Mouse (Mus musculus): ENCODE results near the gene Tk1. TPM values are rescaled to one million over a fixed set of nuclear protein-coding genes. Genes with fewer than 3 reads are reported as not detected.

The Tk1 gene
- polyA plus RNA-seq, 1 experiment = 17.8 TPM

DNA sequence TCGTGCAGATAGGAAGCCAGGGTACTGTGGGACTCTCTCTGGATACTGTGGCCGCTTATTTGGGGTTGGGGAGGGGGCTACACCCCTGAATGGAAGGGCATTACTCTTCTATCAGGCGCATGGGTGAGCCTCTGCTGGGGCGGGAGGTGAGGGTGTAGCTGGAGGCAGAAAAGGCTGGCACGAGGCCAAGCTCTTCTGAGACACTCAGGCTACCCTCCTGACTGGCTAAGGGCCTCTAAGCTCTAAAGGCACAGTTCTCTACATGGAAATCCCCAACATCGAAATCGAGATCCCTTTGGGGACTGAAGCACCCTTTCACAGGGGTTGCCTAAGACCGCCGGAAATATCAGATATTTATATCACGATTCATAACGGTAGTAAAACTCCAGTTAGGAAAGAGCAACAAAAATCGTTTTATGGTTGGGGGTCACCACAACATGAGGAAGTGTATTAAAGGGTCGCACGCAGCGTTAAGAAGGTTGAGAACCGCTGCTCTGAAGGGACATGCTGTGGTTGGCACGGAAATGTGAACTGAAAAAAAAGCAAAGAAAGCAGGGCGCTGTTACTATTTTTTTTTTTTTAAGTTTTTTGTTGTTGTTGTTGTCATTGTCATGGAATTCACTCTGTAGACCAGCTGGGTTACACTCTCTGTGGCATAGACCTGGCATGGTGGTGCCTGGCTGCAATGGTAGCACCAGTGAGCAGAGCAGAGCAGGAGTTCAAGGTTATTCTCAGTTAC, 2.4 kb upstream of the Tk1 start:
- Histone ChIP-seq H3K9me3 (ENCODE audit: control insufficient read depth, low read length) (no peaks in the 10 kb centered on the region), H3K27me3 (ENCODE audit: control insufficient read depth) (no peaks in the 10 kb centered on the region), H3K36me3 (ENCODE audit: control insufficient read depth) (peaks cover 36% of the 10 kb centered on the region), H3K4me1 (ENCODE audit: control insufficient read depth) (peaks cover 96% of the 10 kb centered on the region), H3K4me3 (replicated peaks) (peak overlapping the region; percentile 86)
- TF ChIP-seq GATA1 (IDR thresholded peaks at IDR 0.05; ENCODE audit: low read length) (no peak), TAL1 (IDR thresholded peaks at IDR 0.05; ENCODE audit: low read length) (no peak)

DNA sequence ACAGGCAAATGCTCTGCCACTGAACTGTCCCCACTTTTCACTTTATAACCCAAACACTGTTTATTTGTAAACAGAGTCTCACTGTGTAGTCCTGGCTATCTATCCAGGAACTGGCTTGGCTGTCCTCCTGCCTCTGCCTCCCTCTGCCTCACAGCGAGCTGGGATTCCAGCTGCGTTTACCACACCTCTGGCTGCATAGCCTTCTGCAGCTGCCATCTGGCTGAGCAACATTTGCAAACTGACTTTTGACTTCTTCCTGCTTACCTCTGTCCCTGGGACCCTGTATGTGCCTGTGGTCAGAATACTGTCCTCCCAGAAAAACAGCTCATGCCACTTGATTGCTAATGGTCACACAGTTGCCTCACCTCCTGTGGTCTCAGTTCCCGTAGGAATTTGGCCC, 1.5 kb upstream of the Tk1 start:
- TF ChIP-seq TAL1 (IDR thresholded peaks at IDR 0.05; ENCODE audit: low read length) (no peak), GATA1 (IDR thresholded peaks at IDR 0.05; ENCODE audit: low read length) (no peak)
- peaks cover 98% of the 10 kb centered on the region for H3K4me1 ChIP-seq (ENCODE audit: control insufficient read depth)
- peak overlapping the region; percentile 86 for H3K4me3 ChIP-seq (replicated peaks)
- H3K27me3 ChIP-seq (ENCODE audit: control insufficient read depth) = no peaks in the 10 kb centered on the region
- H3K36me3 ChIP-seq (ENCODE audit: control insufficient read depth) = peaks cover 42% of the 10 kb centered on the region
- no peaks in the 10 kb centered on the region for H3K9me3 ChIP-seq (ENCODE audit: control insufficient read depth, low read length)

DNA sequence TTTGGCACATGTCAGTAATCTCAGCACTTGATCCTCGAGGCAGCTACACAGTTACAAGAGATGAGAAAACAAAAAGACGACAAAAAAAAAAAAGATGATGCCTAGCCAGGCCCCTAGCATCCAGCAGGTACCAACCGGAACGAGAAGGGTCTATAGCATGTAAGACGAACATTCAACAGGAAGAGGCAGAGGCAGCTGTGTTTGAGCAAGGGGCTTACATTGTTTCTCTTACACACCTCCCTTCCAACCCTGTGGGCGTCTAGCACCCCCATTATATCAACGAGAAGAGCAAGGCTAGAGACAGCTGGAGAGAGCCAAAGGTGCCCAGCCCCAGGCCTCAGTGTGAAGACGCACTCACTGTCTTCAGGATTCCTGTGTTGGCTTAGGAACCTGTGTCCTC, 1.0 kb upstream of the Tk1 start:
- Histone ChIP-seq H3K9me3 (ENCODE audit: control insufficient read depth, low read length) (no peaks in the 10 kb centered on the region), H3K36me3 (ENCODE audit: control insufficient read depth) (peaks cover 46% of the 10 kb centered on the region), H3K27me3 (ENCODE audit: control insufficient read depth) (no peaks in the 10 kb centered on the region), H3K4me1 (ENCODE audit: control insufficient read depth) (peaks cover 97% of the 10 kb centered on the region), H3K4me3 (replicated peaks) (peak overlapping the region; percentile 86)
- TF ChIP-seq TAL1 (IDR thresholded peaks at IDR 0.05; ENCODE audit: low read length) (no peak), GATA1 (IDR thresholded peaks at IDR 0.05; ENCODE audit: low read length) (no peak)

DNA sequence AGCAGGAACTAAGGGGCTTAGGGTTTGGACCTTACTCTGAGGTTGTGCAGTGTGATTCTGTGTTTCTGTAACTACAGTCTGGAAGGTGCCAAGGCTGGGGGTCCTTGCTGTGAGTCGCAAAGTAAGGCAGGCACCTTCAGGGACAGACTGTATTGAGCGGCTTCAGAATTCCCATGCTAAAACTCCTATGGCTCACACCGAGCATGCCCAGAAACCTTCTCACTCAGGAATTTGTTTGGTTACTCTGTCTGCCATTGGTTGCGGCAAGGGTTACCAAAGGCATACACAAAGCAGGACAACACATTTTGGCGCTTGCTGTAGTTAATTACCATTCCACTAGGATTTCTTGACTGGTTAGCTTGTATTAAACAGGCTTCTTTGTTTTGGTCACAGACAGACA, 272 bp upstream of the Tk1 start:
- no peaks in the 10 kb centered on the region for H3K27me3 ChIP-seq (ENCODE audit: control insufficient read depth)
- peaks cover 97% of the 10 kb centered on the region for H3K4me1 ChIP-seq (ENCODE audit: control insufficient read depth)
- H3K36me3 ChIP-seq (ENCODE audit: control insufficient read depth) = peaks cover 53% of the 10 kb centered on the region
- peak overlapping the region; percentile 86 for H3K4me3 ChIP-seq (replicated peaks)
- TF ChIP-seq GATA1 (IDR thresholded peaks at IDR 0.05; ENCODE audit: low read length) = no peak
- no peak for TF ChIP-seq TAL1 (IDR thresholded peaks at IDR 0.05; ENCODE audit: low read length)
- no peaks in the 10 kb centered on the region for H3K9me3 ChIP-seq (ENCODE audit: control insufficient read depth, low read length)

DNA sequence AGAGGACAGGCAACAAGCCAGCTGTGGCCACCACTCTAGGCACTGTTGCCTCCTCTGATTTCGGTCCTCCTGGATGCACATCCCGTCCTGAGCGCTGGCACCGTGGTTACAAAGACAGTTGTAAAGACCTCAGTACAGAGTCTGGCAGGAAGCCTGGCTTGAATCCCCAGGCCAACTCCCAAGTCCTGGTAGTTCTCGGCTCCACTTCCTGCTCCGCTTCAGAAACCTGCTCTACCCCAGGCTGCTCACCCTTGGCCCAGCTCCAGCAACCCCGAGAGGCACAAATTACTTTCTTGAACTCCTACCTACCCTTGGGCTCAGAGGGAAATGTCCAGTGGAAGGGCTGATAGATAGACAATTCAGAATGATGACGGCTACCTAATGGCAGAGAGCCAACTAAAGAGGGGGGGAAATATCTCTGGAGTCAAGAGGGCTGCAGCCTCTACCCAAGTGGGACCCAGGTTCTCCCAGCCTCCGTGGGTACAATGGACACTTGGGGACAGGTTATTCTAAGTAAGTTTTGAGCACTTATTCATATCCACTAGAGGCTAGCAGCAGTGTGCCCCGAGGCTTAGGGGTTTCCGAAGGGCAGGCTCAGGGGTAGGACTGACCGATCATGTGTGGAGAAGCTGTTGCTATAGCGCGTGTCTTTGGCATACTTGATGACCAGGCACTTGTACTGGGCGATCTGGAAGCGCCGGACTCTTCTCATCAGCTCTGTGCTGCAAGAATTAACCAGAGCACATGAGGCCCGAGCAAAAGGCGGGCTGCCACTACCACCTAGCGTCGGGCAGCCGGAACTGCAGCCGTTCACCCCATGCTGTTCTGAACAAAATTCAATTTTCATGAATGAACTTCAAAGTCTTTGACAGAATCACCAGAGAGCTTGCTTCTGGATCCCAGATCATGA, 1.6 kb downstream of the Tk1 start:
- Histone ChIP-seq H3K4me1 (ENCODE audit: control insufficient read depth) (peaks cover 92% of the 10 kb centered on the region), H3K27me3 (ENCODE audit: control insufficient read depth) (no peaks in the 10 kb centered on the region), H3K9me3 (ENCODE audit: control insufficient read depth, low read length) (no peaks in the 10 kb centered on the region), H3K4me3 (replicated peaks) (peak overlapping the region; percentile 86), H3K36me3 (ENCODE audit: control insufficient read depth) (peaks cover 60% of the 10 kb centered on the region)
- TF ChIP-seq GATA1 (IDR thresholded peaks at IDR 0.05; ENCODE audit: low read length) (no peak), TAL1 (IDR thresholded peaks at IDR 0.05; ENCODE audit: low read length) (no peak)

DNA sequence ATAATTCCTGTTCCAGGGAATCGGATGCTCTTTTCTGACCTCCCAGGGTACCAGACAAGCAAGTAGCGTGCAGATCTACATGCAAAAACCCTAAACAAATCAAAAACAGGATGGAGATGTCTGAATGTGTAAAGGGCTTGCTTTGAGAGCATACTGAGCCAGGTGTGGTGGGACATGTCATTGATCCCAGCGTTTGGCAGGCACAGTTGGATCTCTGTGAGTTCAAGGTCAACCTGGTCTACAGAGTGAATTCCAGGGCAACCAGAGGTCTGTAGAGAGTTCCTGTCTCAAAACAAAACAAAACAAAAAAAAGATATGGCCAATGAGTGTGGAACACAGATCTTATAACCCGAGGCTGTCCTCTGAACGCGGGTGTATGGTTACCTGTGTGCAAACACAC, 2.5 kb downstream of the Tk1 start:
- H3K36me3 ChIP-seq (ENCODE audit: control insufficient read depth) = peaks cover 67% of the 10 kb centered on the region
- TF ChIP-seq TAL1 (IDR thresholded peaks at IDR 0.05; ENCODE audit: low read length) (no peak), GATA1 (IDR thresholded peaks at IDR 0.05; ENCODE audit: low read length) (no peak)
- no peaks in the 10 kb centered on the region for H3K27me3 ChIP-seq (ENCODE audit: control insufficient read depth)
- peaks cover 92% of the 10 kb centered on the region for H3K4me1 ChIP-seq (ENCODE audit: control insufficient read depth)
- H3K9me3 ChIP-seq (ENCODE audit: control insufficient read depth, low read length) = no peaks in the 10 kb centered on the region
- peak overlapping the region; percentile 86 for H3K4me3 ChIP-seq (replicated peaks)

DNA sequence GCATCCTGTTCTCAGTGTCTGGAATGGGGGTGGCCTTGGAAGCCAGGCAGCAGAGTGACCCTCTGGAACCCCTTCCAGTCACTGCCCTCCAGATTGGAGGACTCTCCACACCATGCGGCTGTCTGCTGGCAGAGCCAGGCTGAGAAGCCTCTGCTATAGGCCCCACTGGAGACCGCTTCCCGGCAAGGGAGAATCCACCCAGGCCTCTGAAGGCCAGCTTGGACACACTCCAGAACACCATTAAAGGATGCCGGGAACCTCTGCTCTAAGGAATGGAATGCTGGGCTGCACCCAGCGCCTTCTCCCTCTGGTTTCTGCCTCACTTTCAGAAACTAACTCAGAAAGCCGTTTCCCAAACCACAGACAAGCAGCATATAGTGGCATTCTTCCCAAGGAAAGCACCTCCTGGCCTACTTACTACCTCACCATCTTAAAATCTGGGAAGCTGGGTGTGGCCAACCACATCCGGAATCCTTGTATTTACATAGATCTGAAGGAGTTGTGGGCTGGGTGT, 3.1 kb downstream of the Tk1 start:
- no peak overlapping the region for H3K4me3 ChIP-seq (replicated peaks)
- H3K9me3 ChIP-seq (ENCODE audit: control insufficient read depth, low read length) = no peaks in the 10 kb centered on the region
- no peaks in the 10 kb centered on the region for H3K27me3 ChIP-seq (ENCODE audit: control insufficient read depth)
- peaks cover 91% of the 10 kb centered on the region for H3K4me1 ChIP-seq (ENCODE audit: control insufficient read depth)
- no peak for TF ChIP-seq TAL1 (IDR thresholded peaks at IDR 0.05; ENCODE audit: low read length)
- no peak for TF ChIP-seq GATA1 (IDR thresholded peaks at IDR 0.05; ENCODE audit: low read length)
- H3K36me3 ChIP-seq (ENCODE audit: control insufficient read depth) = peaks cover 73% of the 10 kb centered on the region

DNA sequence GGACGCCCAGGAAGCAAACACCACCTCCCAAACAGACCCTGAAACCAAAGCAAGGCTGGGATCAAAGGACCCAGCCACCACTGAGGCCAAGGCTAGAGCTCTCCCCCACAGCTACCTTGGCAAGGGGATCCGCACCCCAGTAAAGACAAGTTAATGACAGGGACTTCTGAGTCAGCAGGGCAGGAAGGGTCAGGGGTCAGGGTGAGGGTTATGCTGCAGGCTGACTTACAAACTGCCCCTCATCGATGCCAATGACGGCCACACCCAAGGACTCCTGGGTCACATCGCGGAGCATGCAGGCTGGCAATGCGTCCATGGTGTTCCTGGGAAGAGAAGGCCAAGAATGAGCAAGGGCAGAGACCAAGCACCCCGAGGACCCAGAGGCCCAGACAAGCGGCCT, 4.0 kb downstream of the Tk1 start:
- peaks cover 89% of the 10 kb centered on the region for H3K4me1 ChIP-seq (ENCODE audit: control insufficient read depth)
- H3K36me3 ChIP-seq (ENCODE audit: control insufficient read depth) = peaks cover 77% of the 10 kb centered on the region
- TF ChIP-seq TAL1 (IDR thresholded peaks at IDR 0.05; ENCODE audit: low read length) (no peak), GATA1 (IDR thresholded peaks at IDR 0.05; ENCODE audit: low read length) (no peak)

DNA sequence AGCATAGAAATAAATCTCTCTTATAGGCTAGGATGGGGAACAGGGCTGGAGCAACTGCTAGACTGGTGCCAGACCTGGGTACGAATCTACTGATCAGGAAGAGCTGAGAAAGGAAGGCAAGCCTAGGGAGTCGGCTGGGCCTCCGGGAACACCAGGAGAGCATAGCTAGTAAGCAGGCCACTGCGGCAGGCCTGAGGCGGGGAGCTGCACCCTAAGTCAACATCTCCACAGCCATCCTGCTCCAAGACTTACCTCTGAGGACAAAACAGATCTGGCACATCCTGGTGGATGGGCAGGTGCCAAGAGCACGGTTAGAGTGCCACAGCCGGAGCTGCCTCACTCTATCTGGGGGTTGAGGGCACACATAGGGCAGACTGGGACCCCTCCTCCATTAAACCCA, 5.7 kb downstream of the Tk1 start:
- Histone ChIP-seq H3K4me3 (replicated peaks) (no peak overlapping the region), H3K27me3 (ENCODE audit: control insufficient read depth) (no peaks in the 10 kb centered on the region), H3K4me1 (ENCODE audit: control insufficient read depth) (peaks cover 83% of the 10 kb centered on the region), H3K9me3 (ENCODE audit: control insufficient read depth, low read length) (no peaks in the 10 kb centered on the region), H3K36me3 (ENCODE audit: control insufficient read depth) (peaks cover 94% of the 10 kb centered on the region)
- TF ChIP-seq GATA1 (IDR thresholded peaks at IDR 0.05; ENCODE audit: low read length) (no peak), TAL1 (IDR thresholded peaks at IDR 0.05; ENCODE audit: low read length) (no peak)

More for the DNA sequence above, 4.0 kb downstream of the Tk1 start:
- no peaks in the 10 kb centered on the region for H3K9me3 ChIP-seq (ENCODE audit: control insufficient read depth, low read length)
- no peak overlapping the region for H3K4me3 ChIP-seq (replicated peaks)
- no peaks in the 10 kb centered on the region for H3K27me3 ChIP-seq (ENCODE audit: control insufficient read depth)

Data from erythroblast, embryonic 14.5 days (primary cell).